Mouse (Mus musculus) lung, adult 2 months (tissue): ENCODE measurements at regions not wholly inside any gene's neighbourhood (a gene's known extent, or its start where the extent isn't known, plus 50 kb on each side); places are given as distances from the start of the nearest gene placed in this dataset.

ENCODE experiments used
- CTCF ChIP-seq: fragments of 200-500 bp; IDR thresholded peaks from 2 replicates; pipeline ENCODE4 v1.5.1; 2011; ENCODE audit warnings: mild to moderate bottlenecking, low read length, control low read depth; ENCODE audit not compliant: insufficient read depth
- POLR2A ChIP-seq: fragments of 200-500 bp; IDR thresholded peaks from 2 replicates; pipeline ENCODE4 v1.6.1; 2011; ENCODE audit warnings: low read depth, mild to moderate bottlenecking, control low read depth, low read length, borderline replicate concordance; ENCODE audit errors: extremely low read depth

- no peak for TF ChIP-seq CTCF
- no peak for TF ChIP-seq POLR2A
These were observed 124.5 kb upstream of the Nebl start for GRCm38 (mm10) chr2:17855566-17856264.
